Mouse (Mus musculus) ES-Bruce4 (cell line): ENCODE measurements around the gene Msi2. TPM values are rescaled to one million over a fixed set of nuclear protein-coding genes. Genes with fewer than 3 reads are reported as not detected.

Experiments
- H3K27ac ChIP-seq: 2 replicates; pipeline ENCODE4 v1.5.1; 2012; ENCODE audit warnings: low read length, inconsistent platforms; ENCODE audit not compliant: insufficient read depth
- H3K27me3 ChIP-seq: 2 replicates; pipeline ENCODE4 v1.6.1; 2012; ENCODE audit warnings: mild to moderate bottlenecking, low read length, inconsistent platforms; ENCODE audit not compliant: control insufficient read depth, poor library complexity, insufficient read depth, severe bottlenecking
- H3K36me3 ChIP-seq: 2 replicates; pipeline ENCODE4 v1.6.1; 2012; ENCODE audit warnings: inconsistent platforms, mild to moderate bottlenecking, low read length, moderate library complexity; ENCODE audit not compliant: control insufficient read depth, poor library complexity, insufficient read depth, severe bottlenecking
- H3K4me1 ChIP-seq: one replicate; pipeline ENCODE4 v1.8.1; 2011; ENCODE audit warnings: low read length; ENCODE audit not compliant: control insufficient read depth, insufficient read depth
- H3K4me3 ChIP-seq: 2 replicates; pipeline ENCODE4 v1.5.1; 2011; ENCODE audit warnings: low read depth, mild to moderate bottlenecking, low read length
- H3K9ac ChIP-seq: 2 replicates; pipeline ENCODE4 v1.6.1; 2012; ENCODE audit warnings: low read depth, mild to moderate bottlenecking, inconsistent platforms; ENCODE audit not compliant: poor library complexity, severe bottlenecking
- H3K9me3 ChIP-seq: replicated peaks from 2 replicates; pipeline ENCODE4 v1.6.1; 2012; ENCODE audit warnings: mild to moderate bottlenecking, low read length, inconsistent platforms; ENCODE audit not compliant: control insufficient read depth, poor library complexity, insufficient read depth, severe bottlenecking
- CTCF ChIP-seq: IDR thresholded peaks from one replicate; pipeline ENCODE4 v1.8.1; 2011; ENCODE audit warnings: low read depth, low read length
- EP300 ChIP-seq: IDR thresholded peaks from 2 replicates; pipeline ENCODE4 v1.6.1; 2011; ENCODE audit warnings: low read depth, low read length; ENCODE audit not compliant: insufficient read depth
- POLR2A ChIP-seq: IDR thresholded peaks from one replicate; pipeline ENCODE4 v1.8.1; 2011; ENCODE audit warnings: low read length; ENCODE audit not compliant: insufficient read depth
- polyA plus RNA-seq: library from polyadenylated mRNA; stranded (reverse); fragments of >200 nt; gene quantifications from 2 replicates; pipeline ENCODE4 v1.2.4, GENCODE M21; 2011; ENCODE audit warnings: low read depth; ENCODE audit not compliant: missing spikeins, insufficient read depth, insufficient read length

The Msi2 gene
- polyA plus RNA-seq, 1 experiment = 110 TPM

GRCm38 (mm10) chr11:88589641-88590040 lies 128.7 kb downstream of the Msi2 start:
- no peak overlapping the region for H3K27ac ChIP-seq

GRCm38 (mm10) chr11:88588688-88589210 lies 129.6 kb downstream of the Msi2 start:
- Histone ChIP-seq H3K27me3 (no peaks in the 10 kb centered on the region), H3K9me3 (no peaks in the 10 kb centered on the region), H3K4me1 (peaks cover 9% of the 10 kb centered on the region), H3K36me3 (no peaks in the 10 kb centered on the region; the same call in none of the 2 replicates), H3K9ac (no peak overlapping the region), H3K4me3 (no peak overlapping the region), H3K27ac (no peak overlapping the region)
- no peak for TF ChIP-seq POLR2A
- TF ChIP-seq CTCF = no peak
- TF ChIP-seq EP300 = no peak

More at GRCm38 (mm10) chr11:88589641-88590040, 128.7 kb downstream of the Msi2 start:
- no peak for TF ChIP-seq EP300
- TF ChIP-seq CTCF = no peak
- TF ChIP-seq POLR2A = no peak
- H3K9me3 ChIP-seq = no peaks in the 10 kb centered on the region
- peaks cover 7% of the 10 kb centered on the region for H3K4me1 ChIP-seq
- no peak overlapping the region for H3K4me3 ChIP-seq
- H3K27me3 ChIP-seq = no peaks in the 10 kb centered on the region
- no peak overlapping the region for H3K9ac ChIP-seq
- no peaks in the 10 kb centered on the region; the same call in none of the 2 replicates for H3K36me3 ChIP-seq

DNA sequence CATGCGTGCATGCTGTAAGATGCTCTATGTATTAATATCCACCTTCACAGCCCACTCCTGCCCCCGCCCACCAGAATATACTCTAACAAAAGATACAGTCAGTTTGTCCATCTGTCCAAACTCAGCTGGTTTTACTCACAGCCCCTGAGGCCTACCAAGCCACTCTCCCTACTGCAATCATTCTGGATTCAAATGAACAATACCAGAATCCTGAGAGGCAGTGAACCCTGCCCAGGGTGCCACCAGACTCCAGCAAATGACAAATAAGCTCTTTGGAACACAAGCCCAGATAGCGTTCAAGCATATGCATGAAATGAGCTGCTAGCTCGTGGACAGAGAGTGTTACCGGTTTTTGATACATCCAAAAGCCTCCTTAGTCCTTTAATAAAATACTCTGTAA lies 130.6 kb downstream of the Msi2 start:
- Histone ChIP-seq H3K9ac (no peak overlapping the region), H3K4me3 (no peak overlapping the region), H3K27ac (no peak overlapping the region), H3K4me1 (peaks cover 9% of the 10 kb centered on the region), H3K36me3 (no peaks in the 10 kb centered on the region; the same call in none of the 2 replicates), H3K27me3 (no peaks in the 10 kb centered on the region), H3K9me3 (no peaks in the 10 kb centered on the region)
- TF ChIP-seq EP300 (no peak), POLR2A (no peak), CTCF (no peak)

DNA sequence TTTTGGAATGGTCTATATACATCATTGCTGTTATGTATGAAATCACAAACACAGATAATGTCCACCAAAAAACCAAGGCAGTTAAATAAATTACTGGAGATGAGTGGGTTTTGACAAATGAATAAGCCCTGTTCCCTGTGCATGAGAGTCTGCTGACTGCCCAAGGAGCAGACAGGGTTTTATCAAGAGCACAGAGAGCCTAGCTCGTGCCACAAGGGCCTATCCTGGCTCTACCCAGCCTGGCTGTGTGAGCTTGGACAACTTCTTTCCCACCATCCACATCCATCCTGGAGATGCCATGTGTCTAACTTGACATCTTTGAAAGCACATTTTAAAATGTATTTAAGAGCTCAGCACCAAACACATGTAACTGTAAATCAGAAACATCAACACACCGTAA lies 132.4 kb downstream of the Msi2 start:
- peak overlapping the region; percentile 32; the same call in 1 of the 2 replicates for H3K9ac ChIP-seq
- peaks cover 9% of the 10 kb centered on the region for H3K4me1 ChIP-seq
- H3K9me3 ChIP-seq = no peaks in the 10 kb centered on the region
- TF ChIP-seq CTCF (no peak), POLR2A (no peak), EP300 (no peak)
- no peaks in the 10 kb centered on the region for H3K27me3 ChIP-seq
- H3K27ac ChIP-seq = peak overlapping the region; percentile 93
- H3K4me3 ChIP-seq = no peak overlapping the region
- peaks cover 2% of the 10 kb centered on the region for H3K36me3 ChIP-seq

DNA sequence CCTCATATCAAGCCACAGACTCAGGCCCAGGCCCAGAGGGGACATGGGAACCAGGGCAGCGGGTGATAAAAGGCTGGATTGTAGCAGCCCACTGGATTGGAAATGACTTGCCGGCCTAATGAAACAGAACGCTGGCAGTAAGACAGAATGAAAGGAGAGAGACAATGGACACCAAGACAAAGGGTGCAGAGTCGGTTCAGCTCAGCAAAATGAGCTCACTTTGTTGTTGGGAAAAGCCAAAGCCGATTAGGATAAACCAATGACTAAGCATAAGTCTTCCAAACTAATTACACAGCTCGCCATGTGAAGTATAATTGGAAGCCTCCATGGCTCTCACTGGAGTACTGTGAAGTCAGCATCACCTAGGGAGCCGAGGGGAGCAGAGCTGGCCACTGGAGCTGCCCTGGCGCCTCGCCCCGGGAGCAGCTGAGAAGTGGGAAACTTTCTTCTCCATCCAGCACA lies 133.1 kb downstream of the Msi2 start:
- Histone ChIP-seq H3K27me3 (no peaks in the 10 kb centered on the region), H3K9me3 (no peaks in the 10 kb centered on the region), H3K4me3 (no peak overlapping the region), H3K27ac (peak overlapping the region; percentile 93), H3K4me1 (peaks cover 7% of the 10 kb centered on the region), H3K9ac (peak overlapping the region; percentile 32), H3K36me3 (peaks cover 2% of the 10 kb centered on the region; the same call in 1 of the 2 replicates)
- 0 out of 2 replicates have a peak, but pooled peaks have one; percentile 39 for TF ChIP-seq EP300
- no peak for TF ChIP-seq POLR2A

GRCm38 (mm10) chr11:88583866-88584265 lies 134.4 kb downstream of the Msi2 start:
- Histone ChIP-seq H3K4me3 (no peak overlapping the region), H3K27ac (peak overlapping the region; percentile 93), H3K9ac (0 out of 2 replicates have a peak overlapping the region, but pooled peaks have one; percentile 4), H3K9me3 (no peaks in the 10 kb centered on the region), H3K27me3 (no peaks in the 10 kb centered on the region), H3K36me3 (0 out of 2 replicates have a peak, but pooled peaks cover 2% of the 10 kb centered on the region), H3K4me1 (peaks cover 7% of the 10 kb centered on the region)
- TF ChIP-seq EP300 = no peak
- TF ChIP-seq POLR2A = no peak
- no peak for TF ChIP-seq CTCF
